Mouse (Mus musculus): ENCODE measurements around the gene Speer4b.
"Not testable (repeated sequence)": the region's sequence is repeated elsewhere in the genome, so short reads cannot be mapped to it uniquely, and the experiment has no call there.

The Speer4b gene

GRCm38 (mm10) chr5:27501338-27501737, at the start of gene Speer4b:
TSS of gene Speer4b (minus strand) at chr5:27501438.
- DNase-seq = not testable (repeated sequence)

GRCm38 (mm10) chr5:27549291-27549690, 48.1 kb upstream of the Speer4b start:
- DNase-seq = no peak

DNA sequence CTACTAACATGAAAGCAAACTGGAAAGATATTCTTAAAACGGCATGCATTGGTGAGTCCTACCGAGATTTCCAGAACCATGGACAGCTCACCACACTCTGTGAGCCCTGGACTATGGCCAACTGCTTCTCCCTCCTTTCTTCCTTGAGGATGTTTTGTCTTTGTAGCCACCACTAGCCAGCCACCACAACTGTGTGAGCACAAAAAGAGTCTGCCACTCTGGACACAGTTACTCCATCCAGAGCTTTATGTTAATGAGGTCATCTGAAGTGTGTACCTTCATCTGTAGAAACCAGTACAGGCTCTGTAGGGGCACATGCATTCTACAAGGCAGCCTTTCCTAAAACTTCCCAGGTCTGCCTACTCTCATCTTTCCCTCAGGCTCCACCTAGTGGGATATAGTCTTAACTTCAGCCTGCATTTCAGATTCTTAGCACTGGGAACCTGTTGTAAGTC, 43.6 kb upstream of the Speer4b start:
- DNase-seq = peak; percentile 58

GRCm38 (mm10) chr5:27526906-27527305, 25.7 kb upstream of the Speer4b start:
- DNase-seq = no peak

DNA sequence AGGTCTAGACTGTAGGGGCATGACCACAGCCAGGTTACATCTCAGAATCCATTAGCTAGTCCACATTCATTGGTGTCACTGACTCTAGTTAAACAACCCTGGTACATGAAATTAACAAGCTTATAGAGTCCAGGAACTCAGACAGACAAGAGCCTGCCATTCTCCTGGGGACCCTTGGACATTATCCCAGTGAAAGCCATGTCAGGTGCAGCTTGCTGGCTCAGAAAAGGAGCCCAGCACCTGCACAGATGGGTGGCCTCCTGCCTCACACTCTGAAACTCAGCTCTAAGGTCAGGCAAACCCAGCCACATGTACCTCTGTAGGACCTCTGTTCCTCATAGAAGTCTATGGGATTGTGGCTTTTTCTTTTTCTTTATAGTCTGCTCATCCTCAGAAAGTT, 17.5 kb upstream of the Speer4b start:
- no peak for DNase-seq

DNA sequence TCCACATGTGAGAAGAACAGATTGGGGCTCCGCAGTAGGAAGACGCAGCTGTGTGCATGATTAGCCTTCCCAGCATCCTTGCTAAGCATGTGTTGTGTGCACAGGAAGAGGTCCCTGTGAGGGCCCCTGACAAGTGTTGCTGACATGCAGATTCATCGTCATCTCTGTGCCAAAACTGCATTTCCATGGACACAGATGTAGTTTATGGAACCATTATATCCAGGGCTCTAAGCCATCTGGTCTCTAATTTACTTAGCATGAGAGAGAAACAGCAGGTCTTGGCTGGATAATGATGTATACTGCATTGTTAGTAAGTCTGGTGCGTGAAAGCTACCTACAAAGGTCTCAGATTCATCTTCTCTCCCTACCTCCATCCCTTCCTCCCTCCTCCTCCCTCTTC, 10.3 kb downstream of the Speer4b start:
- no peak for DNase-seq

DNA sequence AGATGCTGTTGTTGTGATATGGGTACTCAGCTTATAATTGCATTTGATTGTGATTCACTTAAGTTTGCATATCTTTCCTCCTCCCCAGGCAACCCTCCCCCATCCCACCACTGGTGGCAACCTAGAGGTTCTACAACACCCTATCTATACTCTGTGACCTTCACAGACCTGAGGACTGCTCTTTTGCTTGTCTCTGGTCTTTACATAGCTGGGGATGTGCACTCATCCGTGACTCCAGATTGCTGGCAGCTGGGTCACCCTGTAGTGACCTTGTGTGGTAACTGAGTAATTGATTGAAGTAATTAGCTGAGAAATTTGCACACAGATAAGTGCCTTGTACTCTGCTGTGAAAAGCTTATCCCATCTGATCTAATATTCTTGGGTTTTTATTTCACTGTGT, 15.1 kb downstream of the Speer4b start:
- DNase-seq = peak; percentile 75

DNA sequence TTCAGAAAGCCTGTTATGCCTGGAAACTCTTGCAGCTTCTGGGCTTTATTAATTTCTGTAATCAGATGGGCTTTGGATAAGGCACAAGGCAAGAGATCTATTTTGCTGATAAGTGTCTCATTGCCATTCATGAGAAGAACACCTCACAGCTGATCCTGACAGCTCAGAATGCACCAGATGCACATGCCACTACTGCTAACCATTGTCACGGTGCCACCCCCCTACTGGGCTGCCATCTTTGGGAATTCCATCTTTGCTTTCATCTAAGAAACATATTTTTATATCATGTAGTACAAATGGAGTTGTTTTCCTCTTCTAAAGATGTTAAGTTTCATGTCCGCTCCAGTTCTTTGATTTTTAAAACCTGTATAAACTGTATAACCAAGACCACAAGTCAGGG, 19.5 kb downstream of the Speer4b start:
- DNase-seq = no peak

GRCm38 (mm10) chr5:27474964-27475465, 26.2 kb downstream of the Speer4b start:
- no peak for DNase-seq

- no peak for DNase-seq
Measured at GRCm38 (mm10) chr5:27457686-27458085, 43.6 kb downstream of the Speer4b start.

- DNase-seq = no peak
Measured at GRCm38 (mm10) chr5:27456981-27457380, 44.3 kb downstream of the Speer4b start.

- DNase-seq = no peak
Measured at GRCm38 (mm10) chr5:27454386-27454785, 46.9 kb downstream of the Speer4b start.

DNA sequence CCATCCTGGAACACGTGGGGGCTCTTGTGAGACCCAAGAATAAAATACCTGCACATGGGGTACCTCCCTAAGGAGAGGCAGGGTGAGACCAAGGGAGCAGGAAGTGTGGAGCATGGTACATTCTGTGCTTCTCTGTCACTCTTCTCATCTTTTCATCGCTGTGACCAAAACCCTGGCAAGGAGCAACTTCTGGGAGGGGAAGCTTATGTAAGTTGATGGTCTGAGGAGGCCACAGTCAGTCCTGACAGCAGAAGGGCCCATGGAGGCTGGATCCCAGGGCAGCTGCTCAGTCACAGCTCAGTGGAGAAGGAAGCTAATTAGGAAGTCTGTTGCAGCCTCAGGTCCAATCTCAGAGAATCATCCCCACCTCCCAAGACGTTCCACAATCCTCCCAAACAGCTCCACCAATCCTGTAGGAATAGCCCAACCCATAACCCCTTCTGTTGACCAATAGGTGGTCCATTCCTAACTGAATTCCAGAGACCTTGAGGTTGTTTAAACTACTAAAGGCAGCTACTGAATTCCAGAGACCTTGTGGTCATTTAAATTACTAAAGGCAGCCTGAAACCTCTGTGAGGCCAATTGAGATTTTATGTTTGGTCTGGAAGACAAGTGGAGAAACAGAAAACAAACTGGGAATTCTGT, 47.9 kb downstream of the Speer4b start:
- DNase-seq = no peak
